Mouse (Mus musculus): ENCODE results near the gene Minpp1. TPM values are rescaled to one million over a fixed set of nuclear protein-coding genes. Genes with fewer than 3 reads are reported as not detected.
A peak's percentile ranks its signal among the peaks of the same experiment; 100 is the strongest.

Minpp1 gene
- 210 and 272 TPM in 2 replicates for polyA plus RNA-seq (2012)

DNA sequence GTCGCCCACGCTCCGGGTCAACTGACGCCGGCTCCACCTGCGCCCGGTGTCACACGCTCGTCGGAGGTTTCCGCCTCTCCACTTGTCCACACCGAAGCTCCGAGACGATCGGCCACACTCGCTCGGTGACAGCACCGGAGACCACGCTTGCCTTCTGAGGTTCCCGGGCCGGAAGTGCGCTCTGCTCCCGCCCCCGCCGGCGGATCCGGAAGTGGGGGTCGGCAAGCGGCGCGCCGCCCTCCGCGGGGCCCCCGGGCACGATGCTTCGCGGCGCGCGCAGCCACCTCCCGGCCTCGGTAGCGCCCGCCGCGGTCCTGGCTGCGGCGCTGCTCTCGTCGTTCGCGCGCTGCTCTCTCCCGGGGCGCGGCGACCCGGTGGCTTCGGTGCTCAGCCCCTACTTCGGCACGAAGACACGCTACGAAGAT is at the start of gene Minpp1:
TSS of gene Minpp1 (plus strand) at position 89 of the 425 bp plus-strand sequence.
- no peak for TF ChIP-seq GATA1 (IDR thresholded peaks at IDR 0.05; ENCODE audit: low read length)

DNA sequence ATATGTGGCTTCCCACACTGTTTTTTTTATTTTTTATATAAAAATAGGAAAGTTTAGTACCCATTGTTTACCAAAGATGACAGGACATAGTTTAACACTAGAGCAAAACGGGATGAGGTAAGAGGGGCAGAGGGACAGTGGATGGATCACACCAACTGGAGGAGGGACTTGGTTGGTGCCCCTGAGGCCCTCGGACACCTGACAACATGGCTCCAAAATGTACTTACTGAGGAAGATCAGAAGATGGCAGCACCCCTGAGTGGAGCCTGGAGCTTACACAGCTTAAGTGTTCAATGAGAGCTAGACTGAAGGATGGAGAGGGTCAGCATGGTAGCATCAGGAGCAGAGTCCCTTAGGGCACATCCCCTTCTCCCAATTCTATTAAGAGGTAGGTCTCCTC is 46.2 kb upstream of the Minpp1 start:
- no peak for TF ChIP-seq GATA1 (IDR thresholded peaks at IDR 0.05; ENCODE audit: low read length)

- TF ChIP-seq GATA1 (IDR thresholded peaks at IDR 0.05; ENCODE audit: low read length): no peak
Measured at GRCm38 (mm10) chr19:32441568-32441967, 44.0 kb upstream of the Minpp1 start.

DNA sequence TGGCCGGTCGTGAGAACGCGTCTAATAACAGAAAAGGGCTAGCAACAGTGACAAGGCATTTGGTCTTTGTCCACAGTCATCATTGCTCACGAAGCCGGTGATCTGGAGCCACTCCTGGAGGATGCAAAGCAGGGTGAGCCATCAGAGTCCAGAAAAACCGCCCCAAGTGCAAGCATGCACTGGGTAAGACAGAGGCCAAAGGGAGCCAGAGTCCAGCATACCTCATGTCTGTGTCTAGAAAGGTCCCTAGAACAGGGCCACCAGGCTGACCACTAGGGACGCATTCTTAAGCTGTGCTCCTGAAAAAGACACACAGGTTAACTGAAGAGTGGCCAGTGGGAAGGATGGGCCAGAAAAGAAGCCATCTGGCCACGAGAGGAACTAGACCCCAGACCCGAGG is 36.6 kb upstream of the Minpp1 start:
- TF ChIP-seq GATA1 (IDR thresholded peaks at IDR 0.05; ENCODE audit: low read length): no peak

GRCm38 (mm10) chr19:32452231-32452630 is 33.3 kb upstream of the Minpp1 start:
- no peak for TF ChIP-seq GATA1 (IDR thresholded peaks at IDR 0.05; ENCODE audit: low read length)

- TF ChIP-seq GATA1 (IDR thresholded peaks at IDR 0.05; ENCODE audit: low read length): no peak
Measured at GRCm38 (mm10) chr19:32456744-32457143, 28.8 kb upstream of the Minpp1 start.

- no peak for TF ChIP-seq GATA1 (IDR thresholded peaks at IDR 0.05; ENCODE audit: low read length)
Measured at GRCm38 (mm10) chr19:32463037-32463436, 22.5 kb upstream of the Minpp1 start.

GRCm38 (mm10) chr19:32465228-32465627 is 20.3 kb upstream of the Minpp1 start:
- no peak for TF ChIP-seq GATA1 (IDR thresholded peaks at IDR 0.05; ENCODE audit: low read length)

GRCm38 (mm10) chr19:32466478-32466877 is 19.1 kb upstream of the Minpp1 start, which contains the start of gene Rpl9-ps6:
Rpl9-ps6 (minus strand) TSS chr19:32466578.
- no peak for TF ChIP-seq GATA1 (IDR thresholded peaks at IDR 0.05; ENCODE audit: low read length)

GRCm38 (mm10) chr19:32467325-32467724 is 18.2 kb upstream of the Minpp1 start:
- TF ChIP-seq GATA1 (IDR thresholded peaks at IDR 0.05; ENCODE audit: low read length): no peak

- TF ChIP-seq GATA1 (IDR thresholded peaks at IDR 0.05; ENCODE audit: low read length): no peak
Measured at GRCm38 (mm10) chr19:32470059-32470497, 15.5 kb upstream of the Minpp1 start.

DNA sequence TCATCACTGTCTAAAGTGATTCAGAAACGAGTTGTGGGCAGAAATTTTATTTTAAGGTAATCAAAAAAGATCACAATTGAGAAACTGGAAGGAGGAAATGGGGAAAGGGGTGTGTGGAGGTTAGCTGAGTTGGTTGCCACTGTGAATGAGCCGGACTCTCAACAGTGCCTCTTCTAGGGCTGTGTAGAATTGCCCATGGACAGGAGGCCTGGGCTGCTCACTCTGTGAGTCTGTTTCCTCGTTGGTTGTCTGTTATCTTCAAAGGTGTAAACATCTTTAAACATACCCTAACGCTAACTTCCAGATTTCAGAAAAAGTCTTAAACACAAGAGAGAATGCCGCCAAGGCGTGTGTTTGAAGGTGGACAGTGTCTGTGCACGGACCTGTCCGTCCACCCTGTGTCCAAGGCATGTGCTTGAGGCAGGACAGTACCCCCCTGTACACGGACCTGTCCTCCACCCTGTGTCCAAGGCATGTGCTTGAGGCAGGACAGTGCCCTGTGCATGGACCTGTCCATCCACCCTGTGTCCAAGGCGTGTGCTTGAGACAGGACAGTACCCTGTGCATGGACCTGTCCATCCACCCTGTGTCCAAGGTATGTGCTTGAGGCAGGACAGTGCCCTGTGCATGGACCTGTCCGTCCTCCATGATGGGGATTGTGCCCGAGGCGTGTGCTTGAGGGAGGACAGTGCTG is 14.9 kb upstream of the Minpp1 start:
- TF ChIP-seq GATA1 (IDR thresholded peaks at IDR 0.05; ENCODE audit: low read length): no peak

GRCm38 (mm10) chr19:32476016-32476711 is 9.4 kb upstream of the Minpp1 start:
- peak; percentile 71 for TF ChIP-seq GATA1 (IDR thresholded peaks at IDR 0.05; ENCODE audit: low read length)

- no peak for TF ChIP-seq GATA1 (IDR thresholded peaks at IDR 0.05; ENCODE audit: low read length)
Measured at GRCm38 (mm10) chr19:32476712-32477052, 8.9 kb upstream of the Minpp1 start.

GRCm38 (mm10) chr19:32480255-32480654 is 5.3 kb upstream of the Minpp1 start:
- no peak for TF ChIP-seq GATA1 (IDR thresholded peaks at IDR 0.05; ENCODE audit: low read length)

DNA sequence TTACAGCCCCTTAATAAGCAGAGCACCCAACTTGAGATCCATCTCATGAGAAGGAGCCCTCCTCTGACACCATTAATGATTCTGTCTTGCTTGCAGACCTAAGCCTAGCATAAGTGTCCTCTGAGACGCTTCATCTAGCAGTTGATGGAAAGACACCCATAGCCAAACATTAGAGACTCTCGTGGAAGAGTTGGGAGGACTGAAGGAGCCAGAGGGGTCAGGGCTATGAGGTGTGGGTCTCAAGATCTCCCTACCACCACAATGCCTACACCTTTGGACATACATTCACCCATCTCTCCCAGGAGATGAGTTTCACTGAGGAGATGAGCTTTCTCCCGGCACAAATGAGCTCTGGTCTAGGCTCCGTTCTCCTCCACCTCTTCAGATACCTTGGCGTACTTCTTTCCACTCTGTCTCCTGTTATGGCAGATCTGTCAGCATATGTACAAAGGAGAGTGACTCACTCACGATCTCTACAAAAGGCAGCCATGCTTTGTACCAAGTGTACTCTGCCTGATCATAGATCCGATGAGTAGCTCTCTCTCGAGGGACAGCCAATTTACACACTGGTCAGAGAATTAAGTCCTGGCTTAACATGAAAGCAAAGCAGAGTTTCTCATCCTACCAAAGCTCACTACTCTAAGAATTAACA is 4.7 kb upstream of the Minpp1 start:
- no peak for TF ChIP-seq GATA1 (IDR thresholded peaks at IDR 0.05; ENCODE audit: low read length)

Measured in G1E-ER4 (cell line).